Mouse (Mus musculus) kidney, adult 9 months (tissue): ENCODE data around the gene Vps53.

Experiments
- DNase-seq: peaks from one replicate; pipeline ENCODE4 v3.0.0; 2022

Vps53 gene

DNA sequence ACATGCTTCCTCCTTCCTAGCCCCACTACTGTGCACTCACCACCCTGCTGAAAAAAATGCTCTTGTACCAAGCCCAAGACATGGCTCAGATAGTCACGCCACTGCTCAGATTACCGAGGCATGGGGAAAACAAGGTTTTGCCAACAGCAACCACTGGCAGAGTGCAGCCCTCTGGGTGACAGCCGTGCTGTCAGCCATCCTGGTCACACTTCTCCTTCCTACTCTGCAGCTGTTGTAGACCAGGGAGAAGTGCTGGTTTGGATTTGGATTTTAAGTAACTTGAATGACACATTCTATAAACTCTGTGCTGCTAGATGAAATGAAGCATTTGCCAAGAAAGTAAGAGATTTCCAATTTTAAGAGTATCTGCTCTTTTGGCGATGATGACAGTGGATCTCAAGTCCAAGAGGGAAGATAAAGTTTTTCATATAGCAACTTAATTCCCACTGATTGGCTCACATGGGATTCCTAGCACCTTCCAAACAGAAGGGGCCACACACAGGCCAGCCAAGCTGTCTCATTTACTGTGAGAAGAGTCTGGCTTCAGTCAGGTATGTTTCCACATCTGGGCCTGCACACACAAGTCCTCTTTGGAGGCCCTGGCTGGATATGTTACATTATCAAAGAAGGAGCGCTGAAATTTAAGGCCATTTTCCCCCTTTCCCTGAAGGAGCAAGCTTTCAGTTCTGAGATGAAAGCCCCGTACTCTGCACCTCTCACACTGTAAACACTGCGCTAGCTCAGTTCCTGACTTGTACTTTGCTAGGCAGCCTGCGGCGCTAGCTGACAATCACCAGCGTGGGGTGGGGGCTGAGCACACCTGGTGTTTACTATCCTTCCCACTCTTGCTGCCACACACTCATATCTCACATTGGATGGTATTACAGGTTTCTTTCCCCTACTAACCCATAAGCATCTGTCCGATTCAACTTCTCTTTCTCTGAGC lies 72.6 kb downstream of the Vps53 start:
- DNase-seq: no peak

DNA sequence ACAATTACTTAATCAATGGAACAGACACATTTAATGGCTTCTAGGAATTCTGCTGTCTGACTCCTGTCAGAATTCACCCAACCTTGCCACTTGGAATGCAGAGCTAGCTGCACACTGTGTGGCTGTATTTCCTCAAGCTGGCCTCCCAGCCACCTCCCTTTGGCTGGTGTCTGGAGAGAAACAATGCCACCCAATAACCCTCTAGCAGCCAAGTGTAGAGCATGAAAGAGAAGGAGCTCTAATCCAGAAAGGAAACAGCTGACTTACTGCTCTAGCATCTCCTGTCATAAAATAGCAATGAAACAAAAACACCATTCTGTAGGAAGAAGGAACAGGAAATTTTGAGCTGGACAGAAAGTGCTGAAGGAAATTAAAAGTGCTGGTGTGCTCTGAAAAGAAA lies 78.3 kb downstream of the Vps53 start:
- no peak for DNase-seq

DNA sequence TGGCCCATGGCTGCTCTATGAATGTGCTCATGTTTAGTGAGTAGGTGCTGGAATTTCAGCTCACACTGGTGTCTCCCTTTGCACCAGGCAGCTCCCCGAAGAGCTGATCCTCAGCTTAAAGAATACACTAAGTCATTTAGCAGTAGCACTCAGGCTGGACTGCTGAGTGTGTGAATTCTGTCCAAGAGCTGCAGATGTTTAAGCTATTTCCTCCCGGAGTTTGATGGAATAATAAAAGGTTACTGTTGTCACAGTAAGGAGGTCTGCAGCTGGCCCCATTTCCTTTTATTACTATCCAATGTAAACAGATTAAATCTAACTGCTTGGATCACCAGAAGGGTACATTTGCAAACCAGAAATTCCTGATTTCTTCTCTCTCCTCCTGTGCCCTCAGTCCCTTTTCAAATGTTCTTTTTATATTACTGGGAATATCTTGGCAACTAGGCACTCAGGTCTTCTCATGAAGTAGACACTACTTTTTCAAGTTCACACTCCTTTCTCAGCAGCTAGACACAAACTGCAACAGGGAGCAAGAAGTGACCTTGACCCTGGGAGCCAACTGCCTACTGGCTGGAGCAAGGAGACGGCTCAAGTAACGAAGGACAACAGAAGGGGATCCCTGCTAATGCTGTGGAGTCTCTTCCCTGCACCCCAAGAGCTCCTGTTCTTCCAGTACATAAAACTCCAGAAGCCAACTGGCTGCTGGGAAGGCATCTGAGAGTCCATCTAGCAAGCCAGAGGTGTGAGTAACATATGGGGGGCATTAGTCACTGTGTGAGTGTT lies 80.1 kb downstream of the Vps53 start:
- peak; percentile 33 for DNase-seq

DNA sequence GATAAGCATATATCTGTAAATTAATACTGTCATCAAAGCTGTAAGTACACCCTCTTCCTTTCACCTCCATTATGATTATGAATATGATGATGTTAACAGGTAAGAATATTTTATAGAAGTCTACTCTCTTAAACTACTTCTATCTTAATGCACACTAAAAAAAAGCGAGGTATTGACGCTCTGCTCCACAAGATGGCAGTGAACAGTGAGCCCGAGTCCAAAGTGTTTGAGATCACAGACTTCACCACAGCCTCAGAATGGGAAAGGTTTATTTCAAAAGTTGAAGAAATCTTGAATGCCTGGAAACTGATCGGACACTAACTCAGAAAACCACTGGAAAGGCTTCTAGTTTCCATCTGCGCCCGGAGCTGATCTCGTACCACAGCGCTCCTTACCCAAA lies 85.8 kb downstream of the Vps53 start:
- no peak for DNase-seq

DNA sequence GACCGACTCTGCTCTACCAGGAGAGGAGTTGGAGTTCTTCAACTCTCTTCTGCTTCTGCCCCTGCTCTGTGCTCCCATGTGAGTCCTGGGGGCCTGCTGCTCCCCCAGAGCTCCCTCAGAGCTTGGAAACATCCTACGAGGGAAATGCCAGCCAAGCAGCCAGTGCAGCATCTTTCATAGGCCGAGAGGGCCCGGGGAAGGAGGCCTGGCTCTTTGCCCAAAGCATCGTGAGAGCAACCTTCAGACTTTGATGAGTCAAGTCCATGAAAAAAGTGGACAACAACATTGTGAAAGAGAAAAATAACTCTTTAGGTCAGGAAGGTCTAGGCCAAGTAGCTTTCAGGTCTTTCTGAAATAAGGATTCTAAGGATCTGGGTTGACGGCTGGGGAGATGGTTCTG lies 89.7 kb downstream of the Vps53 start:
- DNase-seq: peak; percentile 81

DNA sequence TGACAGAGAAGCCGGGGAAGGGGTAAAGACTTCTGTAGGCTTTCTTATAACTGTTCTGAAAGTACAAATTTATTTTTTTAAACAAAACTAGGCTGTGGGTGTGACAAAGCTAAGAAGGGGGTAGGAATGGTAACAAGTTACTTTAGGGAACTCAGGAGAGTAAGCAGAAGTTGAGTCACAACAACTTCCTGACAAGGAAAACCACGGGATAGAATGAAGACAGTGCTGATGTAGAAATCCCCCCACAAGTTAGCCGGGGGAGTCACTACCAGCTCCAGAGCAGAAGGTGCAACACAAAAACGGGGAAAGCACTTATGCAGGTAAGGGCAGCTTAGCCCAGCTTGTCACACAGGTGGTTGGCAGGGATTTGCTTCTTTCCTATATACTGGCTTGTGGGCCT lies 90.9 kb downstream of the Vps53 start:
- no peak for DNase-seq

DNA sequence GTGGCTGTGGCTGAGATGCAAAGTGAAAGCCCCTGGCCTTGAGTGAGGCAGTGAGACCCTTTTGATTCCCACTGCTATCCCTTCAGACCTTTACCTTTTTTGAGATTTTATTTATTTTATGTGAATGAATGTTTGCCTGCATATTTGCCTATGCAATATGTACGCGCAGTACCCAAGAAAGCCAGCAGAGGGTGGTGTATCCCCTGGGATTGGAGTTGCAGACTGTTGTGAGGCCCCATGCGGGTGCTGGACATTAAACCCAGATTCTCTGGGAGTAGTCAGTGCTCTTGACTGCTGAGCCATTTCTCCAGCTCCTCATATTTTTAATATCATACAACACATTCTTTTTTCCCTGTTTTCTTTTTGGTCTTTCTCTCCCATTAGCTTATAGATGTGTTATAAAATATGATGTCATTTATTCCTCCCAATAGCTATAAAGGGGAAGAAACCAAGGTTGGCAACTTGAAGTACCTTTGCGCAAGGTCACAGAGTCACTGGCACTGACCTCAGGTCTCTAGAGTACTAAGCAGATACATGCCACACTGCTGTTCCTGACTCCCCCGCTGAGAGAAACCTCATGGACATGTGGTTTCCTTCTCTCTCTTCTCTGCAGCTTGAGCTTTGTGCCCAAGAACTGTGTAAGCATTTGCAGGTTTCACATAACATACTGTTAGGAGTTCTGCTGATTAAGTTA lies 93.4 kb downstream of the Vps53 start:
- DNase-seq: peak; percentile 71

DNA sequence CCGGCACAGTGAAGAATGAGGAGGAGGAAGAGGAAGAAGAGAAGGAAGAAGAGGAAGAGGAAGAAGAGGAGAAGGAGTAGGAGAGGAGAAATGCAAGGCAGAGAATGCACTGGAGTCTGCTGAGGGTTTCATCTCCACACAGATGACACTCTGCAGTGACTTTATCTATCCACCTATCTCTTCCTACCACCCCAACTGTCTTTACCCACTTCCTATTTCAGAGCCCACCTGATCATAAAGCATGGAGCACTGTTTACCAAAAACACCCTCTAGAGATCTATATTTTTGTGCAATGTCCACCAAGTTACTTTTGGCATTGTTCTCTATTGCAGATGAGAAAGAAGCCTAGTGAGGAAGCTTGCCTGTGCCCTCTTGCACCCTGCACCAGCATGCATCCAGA lies 94.5 kb downstream of the Vps53 start:
- DNase-seq: no peak

DNA sequence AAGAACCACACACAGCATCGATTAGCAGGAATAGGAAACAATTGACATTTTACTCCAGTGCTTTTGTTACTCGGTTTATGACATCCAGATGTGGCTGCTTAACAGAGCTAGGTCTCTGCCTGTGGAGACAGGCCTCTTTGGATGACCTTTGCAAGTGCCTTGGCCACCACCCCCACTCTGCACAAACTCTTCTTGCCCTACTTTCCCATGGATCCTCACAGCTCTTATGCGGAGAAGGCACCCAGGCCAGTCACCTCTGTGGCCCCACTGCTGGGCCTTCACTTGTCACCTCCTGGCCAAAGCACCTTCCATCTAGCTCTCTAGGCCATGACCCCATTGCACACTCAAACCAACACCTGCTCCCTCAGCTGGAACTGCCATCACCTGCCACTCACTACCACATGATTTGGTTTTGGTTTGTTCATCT lies 95.5 kb downstream of the Vps53 start:
- DNase-seq: no peak

DNA sequence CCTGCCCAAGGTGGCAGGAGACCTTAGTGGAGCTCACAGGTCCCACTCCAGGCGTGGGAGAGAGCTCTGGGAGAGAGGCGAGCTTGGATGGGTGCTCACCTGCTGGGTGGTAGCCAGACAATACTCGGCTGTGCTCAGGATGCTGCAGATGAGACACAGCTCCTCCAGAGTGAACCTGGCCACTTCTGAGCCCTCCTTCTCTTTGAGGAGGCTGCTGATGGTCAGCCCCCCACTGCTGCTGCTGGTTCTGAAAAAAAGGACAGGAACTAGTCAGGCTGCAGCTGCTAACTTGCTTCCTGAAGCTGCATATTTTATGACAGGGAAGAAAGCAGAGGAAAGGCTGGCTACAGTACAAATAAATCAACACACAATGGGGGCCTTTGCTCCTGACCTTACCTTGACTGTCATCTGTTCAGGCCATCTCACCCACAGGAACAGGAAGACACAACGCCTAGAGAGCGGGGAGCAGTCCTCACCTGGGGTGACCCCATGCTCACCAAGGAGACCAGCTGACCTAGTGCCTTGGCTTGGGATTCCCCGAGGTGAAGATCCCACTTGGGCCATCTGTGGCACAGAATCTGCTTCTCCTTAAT lies 98.3 kb downstream of the Vps53 start:
- DNase-seq: peak; percentile 70

DNA sequence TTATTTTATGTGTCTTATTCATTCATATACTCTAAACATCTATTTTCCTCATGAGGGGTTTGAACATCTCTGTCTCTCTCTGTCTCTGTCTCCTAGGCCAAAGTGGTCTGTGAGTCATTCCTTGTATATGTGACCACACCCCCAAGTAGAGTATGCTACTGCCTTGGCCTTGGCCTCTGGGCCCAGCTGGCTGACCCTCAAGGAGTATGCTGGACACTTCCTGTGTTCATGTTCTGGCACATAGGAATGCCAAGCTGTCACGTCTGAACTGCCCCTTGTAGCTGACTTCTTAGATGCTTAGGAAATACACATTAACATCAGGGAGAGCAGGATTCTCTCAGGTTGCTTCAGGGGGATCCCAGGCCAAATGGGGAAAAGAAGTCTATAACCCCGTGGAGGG lies 99.2 kb downstream of the Vps53 start:
- DNase-seq: peak; percentile 49

DNA sequence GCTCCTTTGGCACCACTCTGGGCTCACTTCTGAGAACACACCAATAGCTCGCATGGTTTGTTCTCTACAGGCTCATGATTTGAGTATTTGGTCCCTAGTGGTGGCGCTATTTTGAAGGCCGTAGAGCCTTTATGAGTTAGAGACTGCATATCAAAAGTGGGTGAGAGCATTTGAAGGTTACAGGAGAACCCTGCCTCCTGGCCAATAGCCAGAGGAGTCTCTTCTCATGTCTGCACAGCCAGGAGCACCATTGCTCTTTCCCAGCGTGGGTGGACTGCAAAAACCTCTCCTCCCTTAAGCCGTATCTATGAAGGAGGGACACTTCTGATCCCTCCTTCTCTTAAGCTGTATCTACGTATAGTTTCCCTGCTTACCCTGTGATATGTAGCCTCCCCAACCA lies 102.1 kb downstream of the Vps53 start:
- DNase-seq: no peak

DNA sequence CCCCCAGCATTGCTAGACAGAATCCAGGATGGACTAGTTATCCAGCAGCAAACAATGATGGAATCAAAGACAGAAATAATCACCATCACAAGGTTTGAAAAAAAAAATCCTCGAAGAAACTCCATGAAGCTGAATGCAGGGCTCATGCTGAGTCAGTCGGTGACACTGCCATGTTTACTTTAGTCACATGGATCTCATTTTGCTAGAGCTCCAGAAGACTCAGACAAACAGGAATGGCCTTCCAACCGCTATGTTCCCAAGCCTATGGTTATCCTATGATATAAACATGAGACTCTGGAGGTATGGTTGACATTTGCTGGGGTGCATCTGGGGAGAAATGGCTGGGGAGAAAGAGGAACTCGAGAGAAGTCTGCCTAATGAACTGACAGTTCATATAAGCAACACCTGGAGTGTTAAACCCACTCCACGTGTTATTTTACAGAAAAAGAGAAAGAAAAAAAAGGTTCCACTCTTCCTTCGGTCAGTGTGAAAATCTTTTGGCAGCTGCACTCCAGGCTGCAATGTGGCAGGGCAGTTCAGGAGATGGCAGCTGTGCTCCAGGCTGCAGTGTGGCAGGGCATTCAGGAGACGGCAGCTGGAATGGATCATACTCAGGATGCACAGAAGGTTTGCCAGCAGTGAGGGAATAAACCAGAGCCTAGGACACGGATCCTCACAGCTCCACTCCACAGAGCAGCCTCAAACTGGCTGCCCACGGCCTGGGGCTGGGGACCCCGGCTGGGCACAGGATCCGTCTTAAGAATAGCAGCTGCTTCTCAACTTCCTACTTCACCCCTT lies 105.0 kb downstream of the Vps53 start:
- no peak for DNase-seq

DNA sequence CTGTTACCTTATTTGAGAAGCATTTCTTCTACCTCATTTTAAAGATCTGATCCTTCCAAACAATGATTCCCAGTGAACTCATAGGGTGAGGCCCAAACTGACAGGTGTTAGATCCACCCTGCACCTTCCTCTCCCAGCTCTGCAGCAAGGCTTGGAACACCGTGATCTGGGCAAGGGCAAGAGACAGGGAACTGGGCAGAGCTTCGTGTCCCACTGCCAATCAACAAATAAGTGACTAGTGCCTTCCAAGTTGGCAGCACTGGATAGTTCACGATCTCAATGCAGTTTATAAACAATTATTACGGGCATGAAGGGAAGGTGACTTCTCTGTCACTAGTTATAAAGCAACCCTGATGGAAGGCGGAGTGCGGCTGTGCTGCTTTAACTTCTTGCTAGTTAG lies 109.6 kb downstream of the Vps53 start:
- peak; percentile 48 for DNase-seq

DNA sequence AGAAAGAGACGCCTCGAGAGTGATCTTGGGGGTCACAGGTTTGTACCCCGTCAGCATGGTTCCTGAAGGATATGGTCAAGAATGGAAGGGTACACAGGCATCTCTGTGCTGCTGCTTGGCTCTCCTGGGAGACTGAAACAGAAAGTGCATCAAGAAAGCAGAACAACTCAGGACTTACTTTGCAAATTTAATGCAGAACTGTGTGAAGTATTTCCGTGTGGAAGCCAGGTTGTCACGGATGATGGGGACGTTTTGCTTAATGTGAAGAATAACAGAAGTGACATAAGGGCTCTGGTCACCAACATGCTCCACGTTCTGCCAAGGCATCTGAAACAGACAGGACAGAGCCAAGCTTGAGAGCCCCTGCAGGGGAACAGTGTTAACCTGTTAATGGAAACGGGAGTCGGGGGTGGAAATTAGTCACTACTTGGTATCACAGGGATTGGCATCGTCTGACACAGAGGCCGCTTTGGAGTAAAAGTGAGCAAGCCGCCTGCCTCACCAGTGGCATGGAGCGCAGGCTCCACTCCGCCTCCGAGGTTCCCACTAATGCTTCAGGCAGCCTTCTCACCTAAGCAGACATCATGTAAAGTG lies 112.8 kb downstream of the Vps53 start:
- DNase-seq: no peak

DNA sequence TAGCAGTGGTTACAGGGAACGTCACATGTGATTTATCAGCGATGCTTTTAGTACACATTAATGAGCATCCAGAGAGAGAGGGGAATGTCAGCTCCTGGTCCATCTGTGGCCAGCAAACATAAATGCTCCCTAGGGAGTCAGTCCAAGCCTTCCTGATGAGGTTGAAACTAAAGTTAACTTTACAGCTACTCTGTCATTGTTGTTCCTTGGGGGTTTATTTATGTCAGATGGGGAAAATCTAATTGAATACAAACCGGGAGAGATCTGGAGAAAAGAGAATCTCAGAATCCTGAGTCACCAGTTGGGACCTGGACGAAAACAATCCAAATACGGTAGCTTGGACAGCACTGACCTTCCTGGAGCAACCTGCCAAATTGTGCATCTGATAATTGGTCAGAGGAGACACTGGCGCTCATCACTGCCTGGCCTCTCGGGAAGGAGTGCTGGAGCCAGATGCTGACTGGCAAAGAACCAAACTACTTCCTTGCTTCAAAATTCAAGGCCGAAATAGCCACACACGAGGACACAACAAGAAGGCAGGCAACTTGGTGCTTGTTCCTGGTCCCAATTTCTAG lies 113.8 kb downstream of the Vps53 start:
- peak; percentile 74 for DNase-seq

DNA sequence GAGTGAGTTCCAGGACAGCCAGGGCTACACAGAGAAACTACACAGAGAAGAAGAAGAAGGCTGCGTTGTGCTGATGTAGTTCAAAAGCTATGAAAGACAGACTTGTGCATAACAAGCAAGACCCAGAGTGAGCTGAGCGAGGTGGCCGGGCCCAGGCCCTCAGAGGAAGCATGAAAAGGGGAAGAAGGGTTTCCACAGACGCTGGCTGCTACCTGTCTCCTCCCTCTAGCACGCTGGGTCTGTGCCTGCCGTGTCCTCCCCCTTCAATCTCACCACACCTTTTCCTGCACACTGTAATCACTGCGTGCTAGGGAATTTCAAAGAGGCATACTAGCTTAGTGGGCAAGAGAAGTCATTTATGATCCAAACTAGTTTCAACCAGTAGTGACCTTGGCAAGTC lies 115.0 kb downstream of the Vps53 start:
- no peak for DNase-seq

DNA sequence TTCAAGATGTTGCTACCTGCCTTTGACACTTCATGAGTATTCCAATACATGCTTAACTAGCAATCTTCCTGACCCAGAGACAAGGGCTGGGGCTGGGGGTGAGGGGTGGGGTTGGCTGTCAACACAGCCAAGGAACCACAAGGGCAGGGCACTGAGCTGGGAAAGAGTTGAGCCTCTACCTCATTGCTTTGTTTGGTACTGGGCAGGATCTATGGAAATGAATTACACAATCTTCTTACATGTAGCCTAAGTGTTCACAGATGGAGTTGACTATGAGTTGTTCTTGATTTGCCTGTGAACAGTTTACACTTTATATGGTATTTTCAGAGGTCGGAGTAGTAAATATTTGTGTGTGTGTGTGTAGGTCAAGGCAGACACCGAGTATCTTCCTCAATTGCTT lies 118.5 kb downstream of the Vps53 start:
- DNase-seq: no peak

DNA sequence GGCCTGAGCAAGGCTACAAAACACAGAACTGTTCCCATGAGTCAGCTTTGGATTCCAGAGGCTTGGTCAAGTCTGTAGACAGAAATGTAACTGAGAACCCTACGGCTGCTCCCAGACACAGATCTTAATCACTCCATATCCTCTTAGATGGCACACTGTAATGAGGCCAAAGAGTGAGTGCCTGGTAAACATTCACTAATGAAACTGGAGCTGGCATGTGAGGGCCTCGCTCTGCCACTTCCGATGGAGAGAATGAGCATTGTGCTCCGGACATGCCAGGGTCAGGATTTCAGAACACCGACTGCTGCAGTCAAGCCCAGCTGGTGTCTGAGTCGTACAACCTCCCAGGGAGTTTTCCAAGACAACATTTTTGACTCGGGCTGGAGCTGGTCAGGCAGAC lies 119.5 kb downstream of the Vps53 start:
- DNase-seq: peak; percentile 81

DNA sequence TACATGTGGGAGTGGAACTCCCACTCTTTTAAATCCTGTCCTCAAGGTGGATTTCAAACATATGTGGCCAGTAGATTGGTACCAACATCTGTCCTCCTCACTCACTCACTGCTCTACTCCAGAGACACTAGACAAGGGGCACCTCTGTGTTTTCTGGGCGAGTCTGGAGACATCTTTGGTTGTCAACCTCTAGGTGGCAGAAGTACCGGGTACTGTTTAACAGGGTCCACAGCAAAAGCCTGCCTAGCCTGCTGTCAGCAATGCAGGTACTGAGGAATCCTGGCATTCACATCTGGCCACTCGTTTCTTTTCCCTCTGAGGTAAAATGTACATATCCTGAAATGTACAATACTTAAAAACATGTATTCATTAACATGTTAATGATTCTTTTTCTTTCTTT lies 123.0 kb downstream of the Vps53 start:
- peak; percentile 59 for DNase-seq

DNA sequence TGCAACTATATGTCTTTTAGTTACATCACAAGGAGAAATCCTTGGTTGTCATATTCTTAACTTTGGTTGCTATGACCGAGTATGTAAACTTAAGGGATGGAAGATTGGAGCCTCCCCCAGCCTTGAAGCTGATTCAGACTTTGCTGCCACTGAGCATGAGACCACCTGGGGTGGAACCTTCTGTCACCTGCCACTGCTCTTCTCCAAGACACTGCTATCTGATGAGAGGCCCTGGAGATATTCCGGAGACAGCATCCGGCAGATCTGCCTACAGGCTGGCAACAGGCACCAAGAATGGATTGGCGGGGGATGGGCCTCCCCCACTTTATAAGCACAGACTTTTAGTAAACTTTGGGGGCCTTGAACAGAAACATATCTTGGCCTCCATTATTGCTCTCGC lies 127.0 kb downstream of the Vps53 start:
- DNase-seq: no peak
